Mouse (Mus musculus) CH12.LX (cell line): Measurements from ENCODE around the gene 9930021J03Rik. TPM values are rescaled to one million over a fixed set of nuclear protein-coding genes. Genes with fewer than 3 reads are reported as not detected.
A peak's percentile ranks its signal among the peaks of the same experiment; 100 is the strongest.

ENCODE experiments used
- DNase-seq: peaks from one replicate; pipeline ENCODE4 v3.0.0-alpha.2; 2013; ENCODE audit errors: extremely low read depth
- H3K27ac ChIP-seq: 2 replicates; pipeline ENCODE4 v1.5.1; 2012; ENCODE audit warnings: low read depth, mild to moderate bottlenecking, control low read depth, moderate library complexity; ENCODE audit not compliant: insufficient read depth
- H3K27me3 ChIP-seq: replicated peaks from 2 replicates; pipeline ENCODE3; 2012; ENCODE audit warnings: inconsistent platforms
- H3K36me3 ChIP-seq, 2 experiments: replicated peaks in 1 of 2; 2 replicates each; pipeline versions ENCODE3 to v1.6.1; 2012; ENCODE audit warnings: inconsistent platforms in 1 of 2, low read length in 1 of 2, mild to moderate bottlenecking in 1 of 2, mixed read lengths in 1 of 2, moderate library complexity in 1 of 2; ENCODE audit not compliant: control insufficient read depth in 1 of 2, insufficient read depth in 1 of 2
- H3K4me1 ChIP-seq, 2 experiments: 2 replicates each; pipeline ENCODE4 v1.6.1; 2012; ENCODE audit warnings: inconsistent platforms in 1 of 2, moderate library complexity in 1 of 2; ENCODE audit not compliant: insufficient read depth in 2 of 2, control insufficient read depth in 1 of 2
- H3K4me2 ChIP-seq: 2 replicates; pipeline ENCODE4 v1.6.1; 2012; ENCODE audit warnings: low read depth, mild to moderate bottlenecking, control low read depth; ENCODE audit not compliant: poor library complexity, insufficient read depth, severe bottlenecking
- H3K4me3 ChIP-seq, 3 experiments: fragments of 150-350 bp in 1 of 3; sonication (generic) in 1 of 3; replicated peaks in 1 of 3; 2 replicates each; pipeline versions ENCODE3 to v1.5.1; 2011 to 2012; ENCODE audit warnings: low read depth in 2 of 3, low read length in 2 of 3, mild to moderate bottlenecking in 2 of 3, moderate library complexity in 2 of 3, control low read depth in 1 of 3, improper control_type of control experiment in 1 of 3, inconsistent platforms in 1 of 3, mixed read lengths in 1 of 3; ENCODE audit not compliant: poor library complexity in 1 of 3
- H3K79me2 ChIP-seq: replicated peaks from 2 replicates; pipeline ENCODE4 v1.6.1; 2012; ENCODE audit warnings: mild to moderate bottlenecking, moderate library complexity; ENCODE audit not compliant: control insufficient read depth, poor library complexity, insufficient read depth, severe bottlenecking; ENCODE audit errors: extremely low read depth
- H3K9ac ChIP-seq: 2 replicates; pipeline ENCODE4 v1.6.1; 2012; ENCODE audit warnings: low read depth, mild to moderate bottlenecking, control low read depth, moderate library complexity; ENCODE audit not compliant: insufficient read depth
- H3K9me3 ChIP-seq: replicated peaks from 2 replicates; pipeline ENCODE3; 2012; ENCODE audit warnings: low read length, inconsistent platforms, mixed read lengths
- BHLHE40 ChIP-seq: IDR thresholded peaks from 2 replicates; pipeline ENCODE4 v1.6.1; 2011; ENCODE audit warnings: mild to moderate bottlenecking, low read depth, low read length, improper control_type of control experiment
- CHD1 ChIP-seq: IDR thresholded peaks from 2 replicates; pipeline ENCODE4 v1.6.1; 2012; ENCODE audit warnings: low read depth, low read length, improper control_type of control experiment, inconsistent platforms
- CTCF ChIP-seq, 2 experiments: IDR thresholded peaks in 1 of 2; conservative IDR thresholded peaks in 1 of 2; 2 replicates each; pipeline ENCODE4 v1.5.1; 2011 to 2012; ENCODE audit warnings: low read depth in 2 of 2, low read length in 2 of 2, improper control_type of control experiment in 1 of 2, inconsistent platforms in 1 of 2, mild to moderate bottlenecking in 1 of 2, moderate library complexity in 1 of 2
- ELF1 ChIP-seq: IDR thresholded peaks from 2 replicates; pipeline ENCODE4 v1.6.1; 2014; ENCODE audit warnings: low read depth, mild to moderate bottlenecking, inconsistent platforms, low read length, improper control_type of control experiment
- EP300 ChIP-seq: IDR thresholded peaks from 2 replicates; pipeline ENCODE4 v1.6.1; 2011; ENCODE audit warnings: low read length, improper control_type of control experiment
- ETS1 ChIP-seq: conservative IDR thresholded peaks from 2 replicates; pipeline ENCODE4 v1.6.1; 2012; ENCODE audit warnings: low read depth, mild to moderate bottlenecking, inconsistent platforms, low read length, improper control_type of control experiment, moderate library complexity
- GABPA ChIP-seq: IDR thresholded peaks from 2 replicates; pipeline ENCODE4 v1.6.1; 2012; ENCODE audit warnings: low read depth, low read length, improper control_type of control experiment, inconsistent platforms; ENCODE audit not compliant: insufficient replicate concordance
- IRF4 ChIP-seq: IDR thresholded peaks from 2 replicates; pipeline ENCODE4 v1.6.1; 2014; ENCODE audit warnings: low read depth, mild to moderate bottlenecking, inconsistent platforms, low read length, improper control_type of control experiment
- JUN ChIP-seq: IDR thresholded peaks from 2 replicates; pipeline ENCODE4 v1.6.1; 2011; ENCODE audit warnings: low read depth, mild to moderate bottlenecking, low read length, improper control_type of control experiment, moderate library complexity; ENCODE audit not compliant: insufficient read depth
- JUND ChIP-seq: conservative IDR thresholded peaks from 2 replicates; pipeline ENCODE4 v1.6.1; 2011; ENCODE audit warnings: low read depth, low read length, improper control_type of control experiment
- KAT2A ChIP-seq: IDR thresholded peaks from 2 replicates; pipeline ENCODE4 v1.6.1; 2012; ENCODE audit warnings: low read length, improper control_type of control experiment, inconsistent platforms; ENCODE audit not compliant: insufficient replicate concordance
- MAFK ChIP-seq: IDR thresholded peaks from 2 replicates; pipeline ENCODE4 v1.6.1; 2011; ENCODE audit warnings: low read length, improper control_type of control experiment; ENCODE audit not compliant: insufficient replicate concordance
- MAX ChIP-seq: IDR thresholded peaks from 2 replicates; pipeline ENCODE4 v1.6.1; 2011; ENCODE audit warnings: low read length, improper control_type of control experiment
- MAZ ChIP-seq: IDR thresholded peaks from 2 replicates; pipeline ENCODE4 v1.6.1; 2012; ENCODE audit warnings: low read depth, mild to moderate bottlenecking, inconsistent platforms, low read length, improper control_type of control experiment, moderate library complexity
- MEF2A ChIP-seq: IDR thresholded peaks from 2 replicates; pipeline ENCODE4 v1.6.1; 2014; ENCODE audit warnings: low read depth, mild to moderate bottlenecking, inconsistent platforms, low read length, improper control_type of control experiment, borderline replicate concordance
- MXI1 ChIP-seq: IDR thresholded peaks from 2 replicates; pipeline ENCODE4 v1.6.1; 2011; ENCODE audit warnings: mild to moderate bottlenecking, low read depth, low read length, improper control_type of control experiment
- MYC ChIP-seq: IDR thresholded peaks from 2 replicates; pipeline ENCODE4 v1.6.1; 2011; ENCODE audit warnings: low read depth, mild to moderate bottlenecking, improper control_type of control experiment, low read length
- NRF1 ChIP-seq: IDR thresholded peaks from 2 replicates; pipeline ENCODE4 v1.6.1; 2014; ENCODE audit warnings: low read depth, mild to moderate bottlenecking, inconsistent platforms, low read length, improper control_type of control experiment, moderate library complexity
- PAX5 ChIP-seq: IDR thresholded peaks from 2 replicates; pipeline ENCODE4 v1.6.1; 2012; ENCODE audit warnings: low read length, inconsistent platforms, mixed read lengths
- POLR2A ChIP-seq: IDR thresholded peaks from 2 replicates; pipeline ENCODE4 v1.6.1; 2011; ENCODE audit warnings: low read depth, mild to moderate bottlenecking, improper control_type of control experiment, low read length
- POLR2AphosphoS2 ChIP-seq: IDR thresholded peaks from 2 replicates; pipeline ENCODE4 v1.6.1; 2011; ENCODE audit warnings: low read depth, low read length, improper control_type of control experiment
- RAD21 ChIP-seq: IDR thresholded peaks from 2 replicates; pipeline ENCODE4 v1.6.1; 2011; ENCODE audit warnings: low read depth, mild to moderate bottlenecking, low read length, improper control_type of control experiment, moderate library complexity
- RCOR1 ChIP-seq: conservative IDR thresholded peaks from 2 replicates; pipeline ENCODE4 v1.6.1; 2012; ENCODE audit warnings: low read depth, mild to moderate bottlenecking, inconsistent platforms, low read length, improper control_type of control experiment
- SIN3A ChIP-seq: IDR thresholded peaks from 2 replicates; pipeline ENCODE4 v1.6.1; 2012; ENCODE audit warnings: low read length, improper control_type of control experiment, inconsistent platforms
- SMC3 ChIP-seq: IDR thresholded peaks from 2 replicates; pipeline ENCODE4 v1.6.1; 2011; ENCODE audit warnings: low read depth, low read length, improper control_type of control experiment
- TBP ChIP-seq: conservative IDR thresholded peaks from 2 replicates; pipeline ENCODE4 v1.6.1; 2011; ENCODE audit warnings: low read depth, low read length, improper control_type of control experiment
- TCF12 ChIP-seq: IDR thresholded peaks from 2 replicates; pipeline ENCODE4 v1.6.1; 2014; ENCODE audit warnings: low read depth, mild to moderate bottlenecking, inconsistent platforms, low read length, improper control_type of control experiment
- UBTF ChIP-seq: IDR thresholded peaks from 2 replicates; pipeline ENCODE4 v1.6.1; 2012; ENCODE audit warnings: low read depth, mild to moderate bottlenecking, inconsistent platforms, low read length, improper control_type of control experiment, moderate library complexity
- USF1 ChIP-seq: IDR thresholded peaks from 2 replicates; pipeline ENCODE4 v1.6.1; 2014; ENCODE audit warnings: low read depth, mild to moderate bottlenecking, inconsistent platforms, low read length, improper control_type of control experiment
- USF2 ChIP-seq: conservative IDR thresholded peaks from 2 replicates; pipeline ENCODE4 v1.6.1; 2011; ENCODE audit warnings: low read depth, low read length, improper control_type of control experiment
- ZC3H11A ChIP-seq: IDR thresholded peaks from 2 replicates; pipeline ENCODE4 v1.6.1; 2012; ENCODE audit warnings: low read depth, mild to moderate bottlenecking, inconsistent platforms, low read length, improper control_type of control experiment
- ZKSCAN1 ChIP-seq: IDR thresholded peaks from 2 replicates; pipeline ENCODE4 v1.6.1; 2012; ENCODE audit warnings: low read depth, inconsistent platforms, low read length, improper control_type of control experiment, borderline replicate concordance
- ZMIZ1 ChIP-seq: IDR thresholded peaks from 2 replicates; pipeline ENCODE4 v1.6.1; 2012; ENCODE audit warnings: low read depth, mild to moderate bottlenecking, inconsistent platforms, low read length, improper control_type of control experiment
- ZNF384 ChIP-seq: IDR thresholded peaks from 2 replicates; pipeline ENCODE4 v1.6.1; 2012; ENCODE audit warnings: low read depth, low read length, improper control_type of control experiment, inconsistent platforms
- dilution Hi-C: fragments of 300-500 bp; cut with MboI; formaldehyde crosslinking; loops from 2 replicates; pipeline ENCODE4 v1.14.3; 2020; ENCODE audit warnings: low sequenced_read_pairs; ENCODE audit not compliant: extremely low pct_unique_long_range_greater_than_20kb, extremely low pct_ligation_motif_present
- in situ Hi-C: fragments of 300-500 bp; cut with MboI; formaldehyde crosslinking; loops from 3 replicates; pipeline ENCODE4 v1.14.3; 2019; ENCODE audit warnings: low sequenced_read_pairs, low pct_ligation_motif_present, low pct_unique_long_range_greater_than_20kb, mixed read lengths
- polyA plus RNA-seq: library from polyadenylated mRNA; unstranded; fragments of >175 nt; gene quantifications from 2 replicates; pipeline ENCODE4 v1.2.1, GENCODE M21; 2012; ENCODE audit warnings: low read depth; ENCODE audit not compliant: insufficient read length
- total RNA-seq, 2 experiments: library from RNA; depleted of rRNA; stranded (reverse); fragments of 300-350 nt in 1 of 2; fragments of >200 nt in 1 of 2; gene quantifications; 2 replicates each; pipeline ENCODE4 v1.2.3; 2012 to 2014

9930021J03Rik gene
- total and polyA plus RNA-seq, 3 experiments: 4.2 to 8.7 (median 7.8) TPM

GRCm38 (mm10) chr19:29708003-29708402 is 97.8 kb downstream of the 9930021J03Rik start:
- H3K27me3 ChIP-seq: no peaks in the 10 kb centered on the region
- dilution Hi-C loops (no loop called here), in situ Hi-C loops (loop anchor here (10.0 kb wide), 1 partner anchor 107 kb away; the partner anchor contains the start of gene Ranbp6)
- H3K4me1 ChIP-seq: peaks cover 9 to 35% of the 10 kb centered on the region in 2 experiments
- TF ChIP-seq UBTF: no peak
- 0 out of 2 replicates have a peak, but pooled peaks have one; percentile 58 for TF ChIP-seq TBP
- TF ChIP-seq EP300: no peak
- 0 out of 2 replicates have a peak, but pooled peaks have one; percentile 25 for TF ChIP-seq MYC
- TF ChIP-seq MXI1: peak; percentile 86
- peak; percentile 38; the same call in 1 of the 2 replicates for TF ChIP-seq POLR2A
- TF ChIP-seq IRF4: peak; percentile 71
- TF ChIP-seq SMC3: no peak; the same call in 1 of the 2 replicates
- no peak for TF ChIP-seq BHLHE40
- TF ChIP-seq MAFK: no peak
- peak; percentile 50 for TF ChIP-seq SIN3A
- no peak for TF ChIP-seq PAX5
- no peak for TF ChIP-seq CHD1
- no peak for TF ChIP-seq ZKSCAN1
- TF ChIP-seq ETS1: 0 out of 2 replicates have a peak, but pooled peaks have one; percentile 48
- 0 out of 2 replicates have a peak, but pooled peaks have one; percentile 23 for TF ChIP-seq ZMIZ1
- TF ChIP-seq NRF1: no peak
- TF ChIP-seq POLR2AphosphoS2: no peak
- TF ChIP-seq USF2: no peak
- no peak for TF ChIP-seq ZNF384
- no peak for TF ChIP-seq USF1
- TF ChIP-seq RAD21: no peak
- no peak for TF ChIP-seq MAZ
- no peak; the same call in 1 of the 2 replicates for TF ChIP-seq JUND
- no peak; the same call in 1 of the 2 replicates for TF ChIP-seq MAX
- TF ChIP-seq GABPA: no peak
- TF ChIP-seq ZC3H11A: no peak
- no peak for TF ChIP-seq KAT2A
- no peak for TF ChIP-seq TCF12
- TF ChIP-seq RCOR1: 0 out of 2 replicates have a peak, but pooled peaks have one; percentile 15
- TF ChIP-seq ELF1: peak; percentile 78
- TF ChIP-seq JUN: 0 out of 2 replicates have a peak, but pooled peaks have one; percentile 17
- TF ChIP-seq MEF2A: peak; percentile 45; the same call in 1 of the 2 replicates
- TF ChIP-seq CTCF (conservative IDR thresholded peaks at IDR 0.05 in 1 of 2, IDR thresholded peaks at IDR 0.05 in 1 of 2; ENCODE audit: low read depth in 2 of 2, low read length in 2 of 2): no peak
- no peaks in the 10 kb centered on the region for H3K79me2 ChIP-seq
- H3K27ac ChIP-seq: no peak overlapping the region
- DNase-seq: peak; percentile 79
- no peaks in the 10 kb centered on the region for H3K9me3 ChIP-seq
- H3K9ac ChIP-seq: peak overlapping the region; percentile 1; the same call in 1 of the 2 replicates
- H3K4me3 ChIP-seq: peak overlapping the region; percentile 48 to 52 (median 51)
- H3K4me2 ChIP-seq: peak overlapping the region; percentile 95
- no peaks in the 10 kb centered on the region for H3K36me3 ChIP-seq
